Mouse (Mus musculus) erythroblast, embryonic 14.5 days (primary cell): Measurements from ENCODE around the gene Flnb.

Experiments used
- GATA1 ChIP-seq: IDR thresholded peaks from 2 replicates; pipeline ENCODE4 v1.6.1; 2012; ENCODE audit warnings: low read length, inconsistent platforms, mixed read lengths
- TAL1 ChIP-seq: IDR thresholded peaks from 3 replicates; pipeline ENCODE4 v1.6.1; 2012; ENCODE audit warnings: low read length, inconsistent platforms, mixed read lengths

DNA sequence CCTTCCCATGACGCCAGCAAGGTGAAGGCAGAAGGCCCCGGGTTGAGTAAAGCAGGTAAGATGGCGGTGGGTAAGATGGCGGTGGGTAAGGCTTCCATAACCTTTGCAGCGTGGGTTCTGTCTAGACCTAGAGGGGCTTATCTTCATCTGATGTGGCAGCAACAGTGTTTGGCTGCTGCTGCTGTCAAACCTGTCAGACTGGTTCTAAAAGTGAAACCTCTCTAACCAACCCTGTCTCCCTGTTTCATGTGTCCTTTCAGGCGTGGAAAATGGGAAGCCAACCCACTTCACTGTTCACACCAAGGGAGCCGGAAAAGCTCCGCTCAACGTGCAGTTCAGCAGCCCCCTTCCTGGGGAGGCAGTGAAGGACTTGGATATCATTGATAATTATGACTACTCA is 78.4 kb downstream of the Flnb start:
- TF ChIP-seq GATA1 (no peak), TAL1 (no peak)
